Mouse (Mus musculus) T-cell, adult 2 months (primary cell): ENCODE results near the gene Zfp113.

Experiments used
- DNase-seq: peaks from one replicate; pipeline ENCODE4 v3.0.0; 2022; ENCODE audit warnings: low spot score

Gene Zfp113

GRCm38 (mm10) chr5:138155443-138155976 is at the start of gene Zfp113:
TSS of gene Zfp113 (minus strand) at chr5:138155744.
- DNase-seq = peak; percentile 92

- no peak for DNase-seq
Measured at GRCm38 (mm10) chr5:138202086-138202485, 46.5 kb upstream of the Zfp113 start.

- no peak for DNase-seq
Measured at GRCm38 (mm10) chr5:138199576-138199975, 44.0 kb upstream of the Zfp113 start.

- DNase-seq = no peak
Measured at GRCm38 (mm10) chr5:138195463-138195862, 39.9 kb upstream of the Zfp113 start.

- no peak for DNase-seq
Measured at GRCm38 (mm10) chr5:138194755-138195345, 39.3 kb upstream of the Zfp113 start.

- peak; percentile 67 for DNase-seq
Measured at GRCm38 (mm10) chr5:138193771-138194727, 38.5 kb upstream of the Zfp113 start, which contains the start of gene Mblac1. TSS of gene Mblac1 (plus strand) at chr5:138194314.

GRCm38 (mm10) chr5:138187661-138188306 is 32.2 kb upstream of the Zfp113 start:
- peak; percentile 69 for DNase-seq

GRCm38 (mm10) chr5:138186950-138187638 is 31.6 kb upstream of the Zfp113 start, which contains the start of the genes Taf6 and Cnpy4:
TSS of gene Taf6 (minus strand) at chr5:138187451.
TSS of gene Cnpy4 (plus strand) at chr5:138187485.
- DNase-seq = peak; percentile 83

GRCm38 (mm10) chr5:138173217-138173616 is 17.7 kb upstream of the Zfp113 start:
- DNase-seq = no peak

GRCm38 (mm10) chr5:138171695-138172491 is 16.3 kb upstream of the Zfp113 start, which contains the start of the genes Ap4m1 and Mcm7:
TSS of gene Ap4m1 (plus strand) at chr5:138172002.
TSS of gene Mcm7 (minus strand) at chr5:138172422.
- peak; percentile 94 for DNase-seq

GRCm38 (mm10) chr5:138170936-138171561 is 15.5 kb upstream of the Zfp113 start:
- DNase-seq = peak; percentile 85

GRCm38 (mm10) chr5:138165594-138165993 is 10.1 kb upstream of the Zfp113 start:
- DNase-seq = no peak

GRCm38 (mm10) chr5:138163610-138164009 is 8.1 kb upstream of the Zfp113 start:
- no peak for DNase-seq

GRCm38 (mm10) chr5:138163046-138163445 is 7.5 kb upstream of the Zfp113 start:
- DNase-seq = no peak

- DNase-seq = peak; percentile 96
Measured at GRCm38 (mm10) chr5:138160842-138161665, 5.5 kb upstream of the Zfp113 start, which contains the start of gene Cops6. TSS of gene Cops6 (plus strand) at chr5:138161071.

- no peak for DNase-seq
Measured at GRCm38 (mm10) chr5:138160224-138160762, 4.7 kb upstream of the Zfp113 start.

GRCm38 (mm10) chr5:138154390-138154789 is 1.2 kb downstream of the Zfp113 start:
- DNase-seq = no peak

GRCm38 (mm10) chr5:138138585-138138984 is 17.0 kb downstream of the Zfp113 start:
- DNase-seq = no peak
